Mouse (Mus musculus) adipose tissue, adult 10 weeks (tissue): ENCODE data around the gene Fbxl20. TPM values are rescaled to one million over a fixed set of nuclear protein-coding genes. Genes with fewer than 3 reads are reported as not detected.

Experiments
- polyA plus RNA-seq: library from polyadenylated mRNA; stranded (reverse); fragments of 350-450 nt; fragmentation: Illumina TruSeq; extraction: RNeasy Lipid Tissue Mini Kit (QIAGEN cat#74804); gene quantifications from one replicate; pipeline ENCODE4 v1.2.3, GENCODE M21; 2014; ENCODE audit warnings: low read depth, low replicate concordance

Gene Fbxl20
- 23.9 TPM for polyA plus RNA-seq

GRCm38 (mm10) chr11:98149786-98150624 is at the start of gene Fbxl20:
Gene Fbxl20 (minus strand): TSS chr11:98150403.

GRCm38 (mm10) chr11:98192901-98193805 is 43.0 kb upstream of the Fbxl20 start, which contains the start of gene Med1:
Gene Med1 (minus strand): TSS chr11:98193293.

GRCm38 (mm10) chr11:98052989-98053834 is 97.0 kb downstream of the Fbxl20 start, which contains the start of gene Stac2:
Gene Stac2 (minus strand): TSS chr11:98053462.

Other genes starting within 250 kb of the Fbxl20 start
- gene Plxdc1, start 164.0 kb downstream of the Fbxl20 start, polyA plus RNA-seq: 9.1 TPM
- gene Arl5c, start 154.2 kb downstream of the Fbxl20 start, polyA plus RNA-seq: 2.7 TPM
- 8.8 TPM for gene Cacnb1, start 127.4 kb downstream of the Fbxl20 start, polyA plus RNA-seq
- 1,932 TPM for gene Rpl19, start 123.7 kb downstream of the Fbxl20 start, polyA plus RNA-seq
- 4.1 TPM for gene Stac2, start 96.9 kb downstream of the Fbxl20 start, polyA plus RNA-seq
- 14.9 TPM for gene Med1, start 42.9 kb upstream of the Fbxl20 start, polyA plus RNA-seq
- gene Cdk12, start 52.7 kb upstream of the Fbxl20 start, polyA plus RNA-seq: 16.7 TPM
- gene Neurod2, start 179.2 kb upstream of the Fbxl20 start, polyA plus RNA-seq: not detected
- 20.1 TPM for gene Ppp1r1b, start 198.0 kb upstream of the Fbxl20 start, polyA plus RNA-seq
- 35.1 TPM for gene Stard3, start 208.0 kb upstream of the Fbxl20 start, polyA plus RNA-seq
- gene Tcap, start 233.4 kb upstream of the Fbxl20 start, polyA plus RNA-seq: 0.69 TPM
- gene Pnmt, start 236.0 kb upstream of the Fbxl20 start, polyA plus RNA-seq: 10.5 TPM